Mouse (Mus musculus) midbrain, postnatal 0 days (tissue): ENCODE results near the gene H2-Aa. TPM values are rescaled to one million over a fixed set of nuclear protein-coding genes. Genes with fewer than 3 reads are reported as not detected.
A peak's percentile ranks its signal among the peaks of the same experiment; 100 is the strongest.

Source experiments
- ATAC-seq: fragments of 200-750 bp; cut with Nextera tagmentation; 2 replicates; pipeline ENCODE4 v1.8.0; 2017; ENCODE audit warnings: moderate number of reproducible peaks, mild to moderate bottlenecking, moderate TSS enrichment, moderate library complexity; ENCODE audit not compliant: low FRiP score
- DNase-seq: peaks from one replicate; pipeline ENCODE4 v3.0.0-alpha.2; 2015; ENCODE audit warnings: low spot score
- H3K27ac ChIP-seq: fragments of 300-500 bp; sonication (generic); 2 replicates; pipeline ENCODE4 v1.5.1; 2014; ENCODE audit warnings: low read depth, mild to moderate bottlenecking, low read length, mixed read lengths
- H3K27me3 ChIP-seq: fragments of 300-500 bp; sonication (generic); 2 replicates; pipeline ENCODE4 v1.6.1; 2014; ENCODE audit warnings: low read length, control low read depth, mixed read lengths; ENCODE audit not compliant: insufficient read depth
- H3K36me3 ChIP-seq: fragments of 300-500 bp; sonication (generic); 2 replicates; pipeline ENCODE4 v1.6.1; 2014; ENCODE audit warnings: low read length, control low read depth, mixed read lengths; ENCODE audit not compliant: insufficient read depth
- H3K4me1 ChIP-seq: fragments of 300-500 bp; sonication (generic); 2 replicates; pipeline ENCODE4 v1.6.1; 2014; ENCODE audit warnings: mild to moderate bottlenecking, control low read depth, antibody characterized with exemption, low read length, mixed read lengths; ENCODE audit not compliant: insufficient read depth
- H3K4me2 ChIP-seq: fragments of 300-500 bp; sonication (generic); 2 replicates; pipeline ENCODE4 v1.6.1; 2014; ENCODE audit warnings: low read depth, mild to moderate bottlenecking, low read length, mixed read lengths; ENCODE audit not compliant: poor library complexity, severe bottlenecking
- H3K4me3 ChIP-seq: fragments of 300-500 bp; sonication (generic); 2 replicates; pipeline ENCODE4 v1.5.1; 2014; ENCODE audit warnings: low read depth, mild to moderate bottlenecking, low read length, moderate library complexity
- H3K9ac ChIP-seq: fragments of 300-500 bp; sonication (generic); replicated peaks from 2 replicates; pipeline ENCODE4 v1.6.1; 2014; ENCODE audit warnings: mild to moderate bottlenecking, low read length, moderate library complexity, mixed read lengths; ENCODE audit not compliant: poor library complexity, severe bottlenecking
- H3K9me3 ChIP-seq: fragments of 300-500 bp; sonication (generic); 2 replicates; pipeline ENCODE4 v1.6.1; 2016; ENCODE audit warnings: low read length, control low read depth
- CTCF ChIP-seq: IDR thresholded peaks from 2 replicates; pipeline ENCODE4 v1.5.1; 2016; ENCODE audit warnings: antibody characterized with exemption, mild to moderate bottlenecking
- WGBS: fragments of 180-500 bp; shearing (Covaris S2); extraction: QIAGEN DNeasy Blood & Tissue Kit; methylation state at CpG from one replicate; pipeline ENCODE4 v1.1.7; 2014; 5-methylcytosine and 5-hydroxymethylcytosine counted together
- polyA plus RNA-seq: library from polyadenylated mRNA; unstranded; fragments of >200 nt; fragmentation: Nextera tagmentation; extraction: Ambion mirVana; gene quantifications from 2 replicates; pipeline ENCODE4 v1.2.1, GENCODE M21; 2015
- total RNA-seq: library from RNA; depleted of rRNA; stranded (reverse); fragments of >200 nt; gene quantifications from 2 replicates; pipeline ENCODE4 v1.2.3, GENCODE M21; 2014

The H2-Aa gene
- total and polyA plus RNA-seq, 2 experiments from 2014 or later, result 0.66 to 0.81 TPM

DNA sequence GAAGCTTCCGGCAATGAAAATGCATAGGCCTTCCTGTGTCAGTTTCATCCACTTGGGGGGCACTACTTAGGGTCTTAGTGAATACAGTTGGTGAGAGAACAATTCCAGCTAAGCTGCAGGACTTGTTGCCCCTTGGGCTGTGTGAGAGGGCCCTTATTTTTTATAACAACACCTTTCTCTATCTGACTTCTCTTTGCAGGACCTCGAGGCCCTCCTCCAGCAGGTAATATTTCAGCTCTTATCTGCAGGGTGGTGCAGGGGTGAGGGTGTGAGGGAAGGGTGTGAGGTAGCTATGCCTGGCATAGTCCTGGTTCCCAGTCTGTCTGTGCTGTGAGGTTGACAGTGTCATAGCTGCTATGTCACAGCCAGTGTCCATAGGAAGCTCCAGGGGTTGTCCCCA, 19.4 kb downstream of the H2-Aa start:
- WGBS, result 77% methylated on average over 2 of the region's 2 CpGs
- no peak overlapping the region for H3K9ac ChIP-seq
- no peak overlapping the region for H3K27ac ChIP-seq
- TF ChIP-seq CTCF, result no peak
- no peaks in the 10 kb centered on the region for H3K9me3 ChIP-seq
- DNase-seq, result no peak
- no peak overlapping the region for H3K4me2 ChIP-seq
- no peak overlapping the region for H3K4me3 ChIP-seq
- peaks cover 13% of the 10 kb centered on the region; the same call in 1 of the 2 replicates for H3K27me3 ChIP-seq
- no peak for ATAC-seq
- no peaks in the 10 kb centered on the region for H3K36me3 ChIP-seq
- H3K4me1 ChIP-seq, result peaks cover 7% of the 10 kb centered on the region

DNA sequence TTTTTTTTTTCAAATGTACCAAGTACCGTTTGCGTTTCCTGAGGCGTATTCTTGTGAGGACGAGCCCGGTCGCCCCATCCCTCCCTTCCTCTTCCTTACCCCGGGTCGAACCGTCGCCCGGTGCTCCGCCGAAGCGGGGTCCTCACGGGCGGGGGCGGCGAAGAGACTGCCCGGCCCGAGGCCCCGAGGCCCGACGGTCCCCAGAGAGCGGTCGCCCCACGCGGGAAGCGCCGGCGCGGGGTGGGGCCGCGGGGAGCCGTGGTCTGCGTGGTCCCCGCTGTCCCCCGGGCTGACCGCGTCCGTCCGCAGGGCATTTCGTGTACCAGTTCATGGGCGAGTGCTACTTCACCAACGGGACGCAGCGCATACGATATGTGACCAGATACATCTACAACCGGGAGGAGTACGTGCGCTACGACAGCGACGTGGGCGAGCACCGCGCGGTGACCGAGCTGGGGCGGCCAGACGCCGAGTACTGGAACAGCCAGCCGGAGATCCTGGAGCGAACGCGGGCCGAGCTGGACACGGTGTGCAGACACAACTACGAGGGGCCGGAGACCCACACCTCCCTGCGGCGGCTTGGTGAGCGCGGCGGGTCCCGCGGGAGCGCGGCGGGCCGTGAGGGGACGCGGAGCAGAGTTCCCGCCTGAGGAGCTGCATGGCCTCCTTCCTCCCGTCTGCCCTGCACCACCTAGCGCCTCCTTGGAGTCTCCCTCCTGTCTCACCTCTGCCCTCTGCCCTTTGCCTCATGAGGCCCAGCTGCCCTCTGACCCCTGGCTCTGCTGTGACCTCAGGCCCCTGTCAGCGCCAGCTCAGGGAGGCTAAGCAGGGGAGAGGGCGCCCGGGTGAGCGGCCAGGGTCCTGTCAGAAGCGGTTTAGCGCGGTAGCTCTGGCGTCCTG, 22.9 kb downstream of the H2-Aa start:
- Histone ChIP-seq H3K27me3 (peaks cover 13% of the 10 kb centered on the region; the same call in 1 of the 2 replicates), H3K4me1 (peaks cover 7% of the 10 kb centered on the region), H3K4me3 (peak overlapping the region; percentile 45), H3K9ac (peak overlapping the region; percentile 42), H3K36me3 (no peaks in the 10 kb centered on the region), H3K4me2 (peak overlapping the region; percentile 82), H3K9me3 (no peaks in the 10 kb centered on the region), H3K27ac (no peak overlapping the region)
- no peak for ATAC-seq
- DNase-seq, result no peak
- TF ChIP-seq CTCF, result no peak
- WGBS, result under 1% methylated on average over 70 of the region's 93 CpGs

DNA sequence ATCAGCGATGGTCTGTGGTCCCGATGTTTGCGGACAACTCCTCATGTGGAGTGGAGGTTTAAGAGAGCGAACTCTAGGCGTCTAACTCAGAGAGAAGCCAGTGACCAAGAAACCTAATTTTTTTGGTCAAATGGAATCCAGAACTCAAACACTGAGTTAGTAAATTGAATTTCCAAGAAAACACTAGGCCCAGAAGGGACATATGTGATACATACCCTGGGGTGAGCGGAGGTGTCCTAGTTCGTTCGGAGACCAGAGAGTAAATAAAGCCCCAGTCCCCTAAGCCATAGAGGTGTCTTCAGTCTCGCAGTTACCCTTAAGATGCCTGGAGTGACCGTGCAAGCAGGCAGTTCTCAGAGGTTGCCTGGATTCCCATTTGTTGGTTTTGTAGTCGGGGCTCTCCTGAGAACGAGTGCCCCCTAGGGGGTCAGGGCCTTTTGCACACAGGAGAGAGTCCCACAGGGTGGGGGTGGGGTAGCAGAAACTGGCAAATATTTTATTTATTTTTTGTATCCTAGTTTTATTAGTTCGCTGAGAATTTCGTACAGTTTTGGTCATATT, 23.7 kb downstream of the H2-Aa start:
- H3K9ac ChIP-seq, result no peak overlapping the region
- no peaks in the 10 kb centered on the region for H3K36me3 ChIP-seq
- DNase-seq, result peak; percentile 10
- peak overlapping the region; percentile 45 for H3K4me3 ChIP-seq
- WGBS, result 4% methylated on average over 14 of the region's 14 CpGs
- H3K27ac ChIP-seq, result no peak overlapping the region
- TF ChIP-seq CTCF, result peak; percentile 28; the same call in 1 of the 2 replicates
- H3K9me3 ChIP-seq, result no peaks in the 10 kb centered on the region
- H3K4me2 ChIP-seq, result peak overlapping the region; percentile 82
- ATAC-seq, result no peak
- peaks cover 13% of the 10 kb centered on the region; the same call in 1 of the 2 replicates for H3K27me3 ChIP-seq
- H3K4me1 ChIP-seq, result peaks cover 7% of the 10 kb centered on the region

DNA sequence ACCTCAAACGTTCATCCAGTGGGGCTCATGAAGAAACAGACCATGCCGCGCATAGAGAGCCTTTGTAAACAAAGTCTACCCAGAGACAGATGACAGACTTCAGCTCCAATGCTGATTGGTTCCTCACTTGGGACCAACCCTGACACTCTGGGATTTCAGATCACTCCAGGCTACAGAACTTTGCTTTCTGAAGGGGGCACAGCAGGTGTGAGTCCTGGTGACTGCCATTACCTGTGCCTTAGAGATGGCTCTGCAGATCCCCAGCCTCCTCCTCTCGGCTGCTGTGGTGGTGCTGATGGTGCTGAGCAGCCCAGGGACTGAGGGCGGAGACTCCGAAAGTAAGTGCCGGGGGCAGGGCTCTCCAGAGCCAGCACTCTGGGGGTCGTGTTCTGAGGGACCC, 24.6 kb downstream of the H2-Aa start:
- peak overlapping the region; percentile 31 for H3K4me3 ChIP-seq
- no peak overlapping the region for H3K9ac ChIP-seq
- ATAC-seq (peak; percentile 83), DNase-seq (peak; percentile 92)
- H3K27me3 ChIP-seq, result peaks cover 9% of the 10 kb centered on the region; the same call in 1 of the 2 replicates
- H3K4me2 ChIP-seq, result peak overlapping the region; percentile 82
- WGBS, result 2% methylated on average over 8 of the region's 8 CpGs
- no peak for TF ChIP-seq CTCF
- H3K9me3 ChIP-seq, result no peaks in the 10 kb centered on the region
- peaks cover 7% of the 10 kb centered on the region for H3K4me1 ChIP-seq
- H3K36me3 ChIP-seq, result no peaks in the 10 kb centered on the region
- no peak overlapping the region for H3K27ac ChIP-seq

DNA sequence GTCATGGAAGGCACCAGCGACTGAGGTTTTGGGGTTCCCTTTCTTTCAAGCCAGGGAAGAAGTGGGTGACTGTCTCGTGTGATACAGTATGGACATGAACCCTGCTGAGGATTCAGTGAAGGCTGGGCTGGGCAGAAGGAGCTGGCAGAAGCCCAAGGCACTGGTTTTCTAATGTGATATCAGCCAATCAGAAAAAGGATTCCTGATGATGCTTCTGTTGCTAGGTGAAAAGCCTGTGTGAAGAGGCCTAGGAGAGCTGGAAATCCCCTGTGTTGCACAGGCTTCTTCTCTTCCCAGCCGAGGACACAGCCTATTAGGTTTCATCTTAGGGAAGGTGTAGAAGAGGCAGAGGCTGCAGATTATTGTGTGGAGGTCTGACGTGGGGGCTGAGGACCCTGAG, 26.1 kb downstream of the H2-Aa start:
- 22% methylated on average over 4 of the region's 4 CpGs for WGBS

DNA sequence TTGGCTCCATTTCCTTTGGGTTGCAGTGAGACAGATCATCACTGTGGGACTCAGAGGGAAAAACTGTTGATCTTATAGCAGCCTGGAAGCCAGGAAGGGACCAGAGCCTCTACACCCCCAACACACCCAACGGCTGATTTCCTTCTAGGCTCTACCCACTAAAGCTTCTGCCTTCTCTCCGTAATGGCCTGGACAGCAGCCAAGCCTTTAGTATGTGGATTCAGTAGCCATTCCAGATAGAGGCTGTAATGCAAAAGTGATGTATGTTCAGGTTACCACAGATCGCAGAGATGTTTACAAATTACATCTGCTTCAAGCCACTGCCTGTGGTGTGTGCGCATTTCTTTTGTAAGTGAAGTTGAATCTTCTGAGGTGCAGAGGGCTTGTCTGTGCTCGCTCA, 27.1 kb downstream of the H2-Aa start:
- peaks cover 7% of the 10 kb centered on the region; the same call in 1 of the 2 replicates for H3K27me3 ChIP-seq
- H3K4me2 ChIP-seq, result no peak overlapping the region
- WGBS, result 74% methylated on average over 5 of the region's 5 CpGs
- no peak for TF ChIP-seq CTCF
- peaks cover 7% of the 10 kb centered on the region for H3K4me1 ChIP-seq
- ATAC-seq (no peak), DNase-seq (no peak)
- H3K9ac ChIP-seq, result no peak overlapping the region
- H3K9me3 ChIP-seq, result no peaks in the 10 kb centered on the region
- no peak overlapping the region for H3K4me3 ChIP-seq
- no peaks in the 10 kb centered on the region for H3K36me3 ChIP-seq
- H3K27ac ChIP-seq, result no peak overlapping the region

More for the DNA sequence above, 26.1 kb downstream of the H2-Aa start:
- H3K27me3 ChIP-seq, result peaks cover 7% of the 10 kb centered on the region; the same call in 1 of the 2 replicates
- H3K36me3 ChIP-seq, result no peaks in the 10 kb centered on the region
- H3K9ac ChIP-seq, result no peak overlapping the region; the same call in 1 of the 2 replicates
- no peak overlapping the region for H3K27ac ChIP-seq
- no peak overlapping the region for H3K4me3 ChIP-seq
- DNase-seq (peak; percentile 91), ATAC-seq (peak; percentile 61; the same call in 1 of the 2 replicates)
- peaks cover 7% of the 10 kb centered on the region for H3K4me1 ChIP-seq
- H3K4me2 ChIP-seq, result no peak overlapping the region
- H3K9me3 ChIP-seq, result no peaks in the 10 kb centered on the region
- TF ChIP-seq CTCF, result no peak
